In the genomic region with DNA sequence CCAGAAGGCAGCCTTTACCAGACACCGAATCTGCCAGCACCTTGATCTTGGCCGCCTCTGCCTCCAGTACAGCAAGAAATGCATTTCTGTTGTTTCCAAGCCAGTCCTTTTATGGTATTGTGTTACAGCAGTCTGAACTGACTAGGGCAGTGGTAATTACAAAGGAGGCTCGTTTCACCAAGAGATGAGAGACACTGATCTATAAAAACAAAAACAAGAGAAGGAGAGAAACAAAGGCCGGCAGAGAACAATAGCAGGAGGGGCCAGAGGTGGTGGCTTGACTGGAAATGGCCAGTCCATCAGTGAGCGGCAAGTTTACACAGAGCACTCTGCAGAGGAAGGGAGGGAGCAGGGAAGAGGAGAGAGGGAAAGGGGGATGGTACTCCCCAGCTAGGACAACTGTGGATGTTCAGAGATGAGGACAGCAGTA, we compare ENCODE assay signal across 8 mouse cellular contexts. TPM values are rescaled to one million over a fixed set of nuclear protein-coding genes. Genes with fewer than 3 reads are reported as not detected.
DNase-seq lines count a peak whose midpoint lies in the region; ATAC-seq and TF ChIP-seq lines count a peak whose summit lies in the region.
"Had no signal": no experiment of that assay in that cellular context is flagged by ENCODE, and none has a peak within 500 bp of the region (broad histone marks: within the 10 kb centered on the region; RNA-seq: fewer than 3 reads in every experiment).

No protein-coding gene starts in this region.

- no peak overlapping the region for H3K9ac ChIP-seq in lung, embryonic 14.5 days
- no peak overlapping the region for H3K9ac ChIP-seq in embryonic facial prominence, embryonic 14.5 days (ENCODE audit: low read depth, low read length)
- H3K9ac ChIP-seq in hindbrain, postnatal 0 days (replicated peaks; ENCODE audit: low read length) = no peak overlapping the region

- peak overlapping the region; percentile 78 for H3K27ac ChIP-seq in lung, embryonic 14.5 days (ENCODE audit: low read depth)
- H3K27ac ChIP-seq in embryonic facial prominence, embryonic 14.5 days (replicated peaks; ENCODE audit: low read depth, low read length) = peak overlapping the region; percentile 65
- peak overlapping the region; percentile 32; the same call in 1 of the 2 replicates for H3K27ac ChIP-seq in hindbrain, postnatal 0 days

- 0 out of 2 replicates have a peak, but pooled peaks cover 8% of the 10 kb centered on the region for H3K4me1 ChIP-seq in lung, embryonic 14.5 days (ENCODE audit: insufficient read depth)
- H3K4me1 ChIP-seq in embryonic facial prominence, embryonic 14.5 days (ENCODE audit: control insufficient read depth, insufficient read depth, low read length) = peaks cover 14% of the 10 kb centered on the region
- peaks cover 11% of the 10 kb centered on the region for H3K4me1 ChIP-seq in hindbrain, postnatal 0 days (ENCODE audit: insufficient read depth, low read length)

- no peak overlapping the region for H3K4me3 ChIP-seq in lung, embryonic 14.5 days (ENCODE audit: low read depth, low read length)
- no peak overlapping the region for H3K4me3 ChIP-seq in embryonic facial prominence, embryonic 14.5 days (ENCODE audit: low read depth, low read length)
- no peak overlapping the region for H3K4me3 ChIP-seq in hindbrain, postnatal 0 days (ENCODE audit: low read length)

- no peak for TF ChIP-seq CTCF in lung, embryonic 14.5 days (IDR thresholded peaks at IDR 0.05; ENCODE audit: low read depth)
- TF ChIP-seq CTCF in hindbrain, postnatal 0 days (IDR thresholded peaks at IDR 0.05; ENCODE audit: low read depth) = no peak

- WGBS in lung, embryonic 14.5 days = 13% methylated on average over 5 of the region's 5 CpGs
- WGBS in embryonic facial prominence, embryonic 14.5 days = 10% methylated on average over 5 of the region's 5 CpGs
- 7% methylated on average over 5 of the region's 5 CpGs for WGBS in hindbrain, postnatal 0 days

- H3K27me3 ChIP-seq in lung, embryonic 14.5 days (ENCODE audit: insufficient read depth, low read length) = no peaks in the 10 kb centered on the region
- H3K27me3 ChIP-seq in embryonic facial prominence, embryonic 14.5 days (replicated peaks; ENCODE audit: control insufficient read depth, insufficient read depth, low read length) = no peaks in the 10 kb centered on the region
- H3K27me3 ChIP-seq in hindbrain, postnatal 0 days (ENCODE audit: insufficient read depth, low read length) = no peaks in the 10 kb centered on the region

- peak; percentile 92 for ATAC-seq in lung, embryonic 14.5 days (ENCODE audit: insufficient read depth)
- ATAC-seq in embryonic facial prominence, embryonic 14.5 days (ENCODE audit: low read depth) = peak; percentile 66
- peak; percentile 62 for ATAC-seq in hindbrain, postnatal 0 days

- peaks cover 62% of the 10 kb centered on the region for H3K36me3 ChIP-seq in lung, embryonic 14.5 days (ENCODE audit: insufficient read depth)
- H3K36me3 ChIP-seq in embryonic facial prominence, embryonic 14.5 days (ENCODE audit: control insufficient read depth, insufficient read depth, low read length) = peaks cover 54% of the 10 kb centered on the region
- no peaks in the 10 kb centered on the region for H3K36me3 ChIP-seq in hindbrain, postnatal 0 days (ENCODE audit: insufficient read depth, low read length)

- no peak overlapping the region for H3K4me2 ChIP-seq in lung, embryonic 14.5 days
- no peak overlapping the region for H3K4me2 ChIP-seq in embryonic facial prominence, embryonic 14.5 days (ENCODE audit: low read depth, low read length)
- H3K4me2 ChIP-seq in hindbrain, postnatal 0 days (ENCODE audit: low read depth, low read length) = no peak overlapping the region

- DNase-seq in lung, embryonic 14.5 days = peak; percentile 86
- DNase-seq in lung, postnatal 14 days = no peak
- DNase-seq in embryonic facial prominence, embryonic 14.5 days (ENCODE audit: low spot score) = peak; percentile 77
- DNase-seq in hindbrain, postnatal 0 days (ENCODE audit: low spot score) = no peak
- DNase-seq in retina, postnatal 1 day = peak; percentile 67
- DNase-seq in right cerebral cortex, postnatal 36 days (ENCODE audit: low spot score in 2 of 2) = no peak
- no peak for DNase-seq in cerebellum, adult 8-10 months
- DNase-seq: thymus, adult 18-20 months had no signal

- no peaks in the 10 kb centered on the region for H3K9me3 ChIP-seq in lung, embryonic 14.5 days (ENCODE audit: low read depth, low read length)
- H3K9me3 ChIP-seq in embryonic facial prominence, embryonic 14.5 days (ENCODE audit: control insufficient read depth, low read length) = no peaks in the 10 kb centered on the region
- no peaks in the 10 kb centered on the region for H3K9me3 ChIP-seq in hindbrain, postnatal 0 days (ENCODE audit: low read length)

RNA-seq across cellular contexts. Expression of gene Dgki, which starts 36.9 kb away (rescaled TPM):
- polyA plus RNA-seq in lung, embryonic 14.5 days (2014; fragmentation: Nextera tagmentation; extraction: Ambion mirVana) = 0.34 and 0.46 TPM in 2 replicates
- 0.92 and 1.0 TPM in 2 replicates for polyA plus RNA-seq in embryonic facial prominence, embryonic 14.5 days (2014; fragmentation: Nextera tagmentation; extraction: Ambion mirVana)
- total RNA-seq in hindbrain, postnatal 0 days (2014; rRNA removed) = 20.1 and 22.3 TPM in 2 replicates
- polyA plus RNA-seq in hindbrain, postnatal 0 days (2015; fragmentation: Nextera tagmentation; extraction: Ambion mirVana) = 4.4 and 4.5 TPM in 2 replicates

Comparison
In these comparisons a context has a peak if more than half of its experiments do, and no peak if none do; other contexts are left out.
1. DNase-seq: peak in lung, embryonic 14.5 days (single experiment), embryonic facial prominence, embryonic 14.5 days (single experiment) and retina, postnatal 1 day (single experiment); none in lung, postnatal 14 days (single experiment), hindbrain, postnatal 0 days (single experiment), right cerebral cortex, postnatal 36 days (0 of 2) and cerebellum, adult 8-10 months (single experiment).
2. Peak in every context shown above with its lines, with median percentiles within 50 percentile points of each other: ATAC-seq and H3K27ac ChIP-seq.